Mouse (Mus musculus): ENCODE measurements around the gene Plxna2. TPM values are rescaled to one million over a fixed set of nuclear protein-coding genes. Genes with fewer than 3 reads are reported as not detected.

Gene Plxna2
- polyA plus RNA-seq (2015; fragmentation: Nextera tagmentation; extraction: Ambion mirVana) = 5.6 and 5.9 TPM in 2 replicates

- Histone ChIP-seq H3K9ac (no peak within 1 kb of the TSS), H3K4me2 (replicated peaks) (peak within 1 kb of the TSS; percentile 97), H3K4me3 (replicated peaks) (peak within 1 kb of the TSS; percentile 81), H3K27me3 (replicated peaks) (no peaks in the 10 kb centered on the region), H3K9me3 (no peaks in the 10 kb centered on the region), H3K27ac (no peak within 1 kb of the TSS), H3K4me1 (replicated peaks) (peaks cover 18% of the 10 kb centered on the region), H3K36me3 (no peaks in the 10 kb centered on the region)
- 85% methylated on average over 2 of the region's 2 CpGs for whole genome bisulfite sequencing
- no peak for ATAC-seq
Observed at GRCm38 (mm10) chr1:194617918-194618317, at the start of gene Plxna2. TSS of gene Plxna2 (plus strand) at chr1:194618218.

- no peak overlapping the region for H3K27ac ChIP-seq
- no peaks in the 10 kb centered on the region for H3K4me1 ChIP-seq (replicated peaks)
- no peaks in the 10 kb centered on the region for H3K9me3 ChIP-seq
- no peak overlapping the region for H3K4me2 ChIP-seq (replicated peaks)
- no peak overlapping the region for H3K4me3 ChIP-seq (replicated peaks)
- 59% methylated on average over 3 of the region's 3 CpGs for WGBS
- H3K36me3 ChIP-seq = no peaks in the 10 kb centered on the region
- ATAC-seq = no peak
- H3K27me3 ChIP-seq (replicated peaks) = no peaks in the 10 kb centered on the region
- no peak overlapping the region for H3K9ac ChIP-seq
Observed at GRCm38 (mm10) chr1:194573870-194574269, 44.1 kb upstream of the Plxna2 start.

- Histone ChIP-seq H3K27me3 (replicated peaks) (no peaks in the 10 kb centered on the region), H3K36me3 (no peaks in the 10 kb centered on the region), H3K4me3 (replicated peaks) (no peak overlapping the region), H3K27ac (no peak overlapping the region), H3K4me2 (replicated peaks) (no peak overlapping the region), H3K9me3 (no peaks in the 10 kb centered on the region), H3K9ac (no peak overlapping the region), H3K4me1 (replicated peaks) (no peaks in the 10 kb centered on the region)
- no peak for ATAC-seq
- 92% methylated on average over 3 of the region's 3 CpGs for whole genome bisulfite sequencing
Observed at GRCm38 (mm10) chr1:194578270-194578669, 39.7 kb upstream of the Plxna2 start.

- no peaks in the 10 kb centered on the region for H3K27me3 ChIP-seq (replicated peaks)
- H3K9ac ChIP-seq = no peak overlapping the region
- no peaks in the 10 kb centered on the region for H3K4me1 ChIP-seq (replicated peaks)
- no peaks in the 10 kb centered on the region for H3K36me3 ChIP-seq
- no peak overlapping the region for H3K27ac ChIP-seq
- H3K4me2 ChIP-seq (replicated peaks) = no peak overlapping the region
- H3K4me3 ChIP-seq (replicated peaks) = no peak overlapping the region
- H3K9me3 ChIP-seq = no peaks in the 10 kb centered on the region
- no peak for ATAC-seq
Observed at GRCm38 (mm10) chr1:194580539-194580938, 37.5 kb upstream of the Plxna2 start.

DNA sequence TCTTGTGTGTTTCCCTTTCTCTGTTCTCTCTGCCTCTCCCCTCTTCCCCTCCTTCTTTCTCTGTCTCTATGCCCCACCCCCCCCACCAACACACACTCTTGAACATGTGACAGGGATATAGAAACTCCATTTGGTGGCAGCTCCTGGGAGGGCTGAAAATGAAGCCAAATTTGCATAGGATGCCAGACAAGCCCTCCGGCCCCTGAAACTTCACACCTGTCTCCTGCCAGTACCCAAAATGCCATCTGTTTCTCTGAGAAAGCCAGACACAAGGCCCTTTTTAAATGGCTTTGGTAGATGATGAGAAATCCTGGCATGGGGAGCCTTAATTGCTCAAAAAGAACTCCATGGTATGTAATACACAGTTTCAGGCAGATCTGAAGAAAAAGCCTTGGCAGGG is 31.3 kb upstream of the Plxna2 start:
- H3K9ac ChIP-seq = no peak overlapping the region
- no peak overlapping the region for H3K27ac ChIP-seq
- no peak overlapping the region for H3K4me3 ChIP-seq (replicated peaks)
- 0 out of 2 replicates have a peak, but pooled peaks cover 2% of the 10 kb centered on the region for H3K4me1 ChIP-seq (replicated peaks)
- no peaks in the 10 kb centered on the region for H3K27me3 ChIP-seq (replicated peaks)
- ATAC-seq = no peak
- 72% methylated on average over 1 of the region's 1 CpGs for WGBS
- no peaks in the 10 kb centered on the region for H3K9me3 ChIP-seq
- H3K4me2 ChIP-seq (replicated peaks) = no peak overlapping the region
- no peaks in the 10 kb centered on the region for H3K36me3 ChIP-seq

- no peak for ATAC-seq
- Histone ChIP-seq H3K27ac (no peak overlapping the region; the same call in 1 of the 2 replicates), H3K4me1 (replicated peaks) (0 out of 2 replicates have a peak, but pooled peaks cover 2% of the 10 kb centered on the region), H3K9me3 (no peaks in the 10 kb centered on the region), H3K36me3 (no peaks in the 10 kb centered on the region), H3K27me3 (replicated peaks) (no peaks in the 10 kb centered on the region), H3K4me3 (replicated peaks) (no peak overlapping the region), H3K9ac (no peak overlapping the region), H3K4me2 (replicated peaks) (no peak overlapping the region)
Observed at GRCm38 (mm10) chr1:194587532-194587931, 30.5 kb upstream of the Plxna2 start.

GRCm38 (mm10) chr1:194587956-194588668 is 29.9 kb upstream of the Plxna2 start:
- Histone ChIP-seq H3K27ac (no peak overlapping the region), H3K36me3 (no peaks in the 10 kb centered on the region), H3K4me1 (replicated peaks) (0 out of 2 replicates have a peak, but pooled peaks cover 2% of the 10 kb centered on the region), H3K4me3 (replicated peaks) (no peak overlapping the region), H3K27me3 (replicated peaks) (no peaks in the 10 kb centered on the region), H3K9me3 (no peaks in the 10 kb centered on the region), H3K9ac (no peak overlapping the region), H3K4me2 (replicated peaks) (no peak overlapping the region)
- ATAC-seq = no peak
- 24% methylated on average over 1 of the region's 1 CpGs for WGBS

DNA sequence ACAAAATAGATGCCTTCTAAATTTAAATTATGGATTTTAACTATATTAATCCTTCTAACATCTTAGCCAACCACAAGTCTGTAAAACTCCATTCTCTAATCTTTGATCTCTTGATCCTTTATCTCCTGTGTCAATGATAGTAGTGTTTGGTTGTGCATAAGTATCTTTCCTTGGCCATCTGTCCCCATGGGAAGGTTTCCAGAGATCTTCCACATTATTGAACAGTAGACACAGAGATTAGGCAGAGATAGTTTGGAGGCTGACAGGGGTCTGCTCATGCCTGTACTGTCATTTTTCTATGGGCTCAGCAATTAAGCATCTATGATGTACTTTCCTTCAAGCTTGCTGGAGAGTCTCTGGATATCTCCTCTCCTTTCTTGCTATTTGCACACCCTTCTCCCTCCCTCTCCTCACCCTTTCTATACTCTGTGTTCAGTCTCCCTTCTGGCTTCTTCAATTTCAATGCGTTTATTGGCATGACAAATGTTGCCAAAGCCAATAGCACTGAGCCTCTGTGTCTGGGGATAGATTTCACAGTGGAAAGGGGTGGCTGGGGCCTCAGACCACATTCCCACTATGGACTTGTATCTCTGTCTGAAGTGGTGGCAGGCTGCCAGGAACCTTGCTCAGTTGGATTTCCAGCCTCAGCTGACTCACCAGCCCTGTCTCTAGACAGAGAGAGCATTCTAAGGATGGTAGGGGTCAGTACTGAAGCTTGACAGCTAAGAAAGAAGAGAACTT is 29.1 kb upstream of the Plxna2 start:
- Histone ChIP-seq H3K27ac (no peak overlapping the region), H3K9ac (no peak overlapping the region), H3K36me3 (no peaks in the 10 kb centered on the region), H3K4me1 (replicated peaks) (0 out of 2 replicates have a peak, but pooled peaks cover 2% of the 10 kb centered on the region), H3K27me3 (replicated peaks) (no peaks in the 10 kb centered on the region), H3K4me3 (replicated peaks) (no peak overlapping the region), H3K4me2 (replicated peaks) (no peak overlapping the region), H3K9me3 (no peaks in the 10 kb centered on the region)
- 48% methylated on average over 1 of the region's 1 CpGs for WGBS
- no peak; the same call in 1 of the 2 replicates for ATAC-seq

GRCm38 (mm10) chr1:194593155-194593554 is 24.9 kb upstream of the Plxna2 start:
- Histone ChIP-seq H3K4me2 (replicated peaks) (no peak overlapping the region), H3K9ac (no peak overlapping the region), H3K4me3 (replicated peaks) (no peak overlapping the region), H3K9me3 (no peaks in the 10 kb centered on the region), H3K4me1 (replicated peaks) (0 out of 2 replicates have a peak, but pooled peaks cover 2% of the 10 kb centered on the region), H3K36me3 (no peaks in the 10 kb centered on the region), H3K27me3 (replicated peaks) (no peaks in the 10 kb centered on the region), H3K27ac (no peak overlapping the region)
- ATAC-seq = no peak
- WGBS = 89% methylated on average over 5 of the region's 5 CpGs

DNA sequence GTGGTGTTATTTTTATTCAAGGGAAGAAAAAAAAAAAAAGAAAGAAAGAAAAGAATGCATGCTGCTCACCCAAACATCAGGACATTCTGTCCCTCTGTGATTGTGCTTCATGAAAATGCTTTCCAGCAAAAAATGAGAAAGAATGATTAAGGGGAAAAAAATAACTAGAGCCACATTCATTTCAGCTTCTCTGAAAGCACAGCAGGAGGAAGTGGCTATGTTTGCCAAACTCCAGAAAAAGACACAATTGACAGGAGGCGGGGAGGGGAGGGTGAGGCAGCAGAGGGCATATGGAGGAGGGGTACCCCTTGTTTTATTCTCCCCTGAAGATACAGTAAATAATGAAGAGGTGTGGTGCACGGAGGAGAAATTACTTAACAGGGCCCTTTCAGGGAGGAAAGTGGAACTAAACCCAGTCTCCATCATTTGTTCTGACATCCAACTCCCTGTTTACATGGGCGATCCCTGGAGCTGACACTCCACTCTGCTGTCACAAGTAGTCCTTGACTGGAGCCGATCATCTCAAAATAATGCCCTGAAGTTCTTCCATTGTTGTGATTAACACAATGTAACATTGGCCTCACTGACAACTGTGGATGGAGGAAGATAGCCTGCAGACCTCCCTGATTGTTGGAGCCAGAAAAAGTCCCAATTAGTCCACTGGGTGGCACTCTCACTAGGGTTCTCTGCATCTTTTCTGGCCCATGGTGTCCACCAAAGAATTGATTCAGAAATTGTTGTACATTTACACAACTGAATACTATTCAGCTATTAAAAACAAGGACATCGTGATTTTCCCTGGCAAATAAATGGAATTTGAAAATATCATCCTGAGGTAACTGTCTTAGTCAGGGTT is 10.4 kb upstream of the Plxna2 start:
- ATAC-seq = no peak
- WGBS = 57% methylated on average over 5 of the region's 5 CpGs
- peaks cover 6% of the 10 kb centered on the region for H3K4me1 ChIP-seq (replicated peaks)
- no peak overlapping the region for H3K4me3 ChIP-seq (replicated peaks)
- no peaks in the 10 kb centered on the region for H3K9me3 ChIP-seq
- no peaks in the 10 kb centered on the region for H3K27me3 ChIP-seq (replicated peaks)
- H3K9ac ChIP-seq = no peak overlapping the region
- H3K36me3 ChIP-seq = no peaks in the 10 kb centered on the region
- no peak overlapping the region for H3K27ac ChIP-seq
- no peak overlapping the region for H3K4me2 ChIP-seq (replicated peaks)

DNA sequence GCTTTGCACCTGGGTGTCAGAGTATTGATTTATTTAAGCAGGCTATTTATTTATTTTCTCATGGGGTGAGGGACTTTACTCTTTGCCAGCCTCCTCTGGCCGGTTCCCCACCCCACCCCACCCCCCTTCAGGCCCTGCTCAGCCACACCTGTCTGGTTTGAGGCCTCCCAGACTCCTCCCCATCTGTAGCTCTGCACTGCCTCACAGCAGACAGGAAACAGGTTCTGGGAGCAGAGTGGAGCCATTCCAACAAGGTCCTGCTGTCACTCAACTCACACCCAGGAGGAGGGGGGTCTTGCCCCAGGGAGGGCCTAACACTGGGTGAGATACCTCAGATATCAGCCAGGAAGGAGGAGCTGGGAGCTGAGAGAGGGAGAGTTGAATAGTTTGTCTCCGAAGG is 7.5 kb upstream of the Plxna2 start:
- no peak overlapping the region for H3K4me3 ChIP-seq (replicated peaks)
- no peaks in the 10 kb centered on the region for H3K27me3 ChIP-seq (replicated peaks)
- WGBS = 4% methylated on average over 2 of the region's 2 CpGs
- H3K36me3 ChIP-seq = no peaks in the 10 kb centered on the region
- H3K9me3 ChIP-seq = no peaks in the 10 kb centered on the region
- H3K9ac ChIP-seq = no peak overlapping the region
- H3K4me1 ChIP-seq (replicated peaks) = peaks cover 6% of the 10 kb centered on the region
- H3K27ac ChIP-seq = no peak overlapping the region
- peak; percentile 98 for ATAC-seq
- H3K4me2 ChIP-seq (replicated peaks) = peak overlapping the region; percentile 24; the same call in 1 of the 2 replicates

GRCm38 (mm10) chr1:194612628-194613027 is 5.4 kb upstream of the Plxna2 start:
- H3K27me3 ChIP-seq (replicated peaks) = no peaks in the 10 kb centered on the region
- 92% methylated on average over 1 of the region's 1 CpGs for WGBS

More at GRCm38 (mm10) chr1:194612628-194613027, 5.4 kb upstream of the Plxna2 start:
- no peak overlapping the region for H3K9ac ChIP-seq
- no peak overlapping the region for H3K4me2 ChIP-seq (replicated peaks)
- no peak overlapping the region for H3K27ac ChIP-seq
- H3K9me3 ChIP-seq = no peaks in the 10 kb centered on the region
- no peaks in the 10 kb centered on the region for H3K36me3 ChIP-seq
- H3K4me3 ChIP-seq (replicated peaks) = no peak overlapping the region
- H3K4me1 ChIP-seq (replicated peaks) = peaks cover 6% of the 10 kb centered on the region
- ATAC-seq = no peak
